Mouse (Mus musculus) kidney, adult 18-20 months (tissue): ENCODE measurements at regions not wholly inside any gene's neighbourhood (a gene's known extent, or its start where the extent isn't known, plus 50 kb on each side); places are given as distances from the start of the nearest gene placed in this dataset.

Experiments
- DNase-seq: peaks from one replicate; pipeline ENCODE4 v3.0.0; 2021

- DNase-seq, result no peak
These were observed 406.6 kb upstream of the Cldn34d start for GRCm38 (mm10) chrX:77009336-77009735.

- no peak for DNase-seq
These were observed 411.2 kb upstream of the Cldn34d start for GRCm38 (mm10) chrX:77013890-77014289.

- DNase-seq, result peak; percentile 6
These were observed 448.0 kb upstream of the Cldn34d start for GRCm38 (mm10) chrX:77050401-77051381.

GRCm38 (mm10) chrX:77052036-77052435 is 449.3 kb upstream of the Cldn34d start:
- no peak for DNase-seq

- DNase-seq, result no peak
These were observed 431.0 kb upstream of the Tbl1x start for GRCm38 (mm10) chrX:77079776-77080175.

- DNase-seq, result no peak
These were observed 428.1 kb upstream of the Tbl1x start for GRCm38 (mm10) chrX:77082716-77083115.

GRCm38 (mm10) chrX:77121761-77122160 is 389.1 kb upstream of the Tbl1x start:
- DNase-seq, result no peak
